Comparison of ENCODE assay signal across 16 mouse cellular contexts in the genomic region with DNA sequence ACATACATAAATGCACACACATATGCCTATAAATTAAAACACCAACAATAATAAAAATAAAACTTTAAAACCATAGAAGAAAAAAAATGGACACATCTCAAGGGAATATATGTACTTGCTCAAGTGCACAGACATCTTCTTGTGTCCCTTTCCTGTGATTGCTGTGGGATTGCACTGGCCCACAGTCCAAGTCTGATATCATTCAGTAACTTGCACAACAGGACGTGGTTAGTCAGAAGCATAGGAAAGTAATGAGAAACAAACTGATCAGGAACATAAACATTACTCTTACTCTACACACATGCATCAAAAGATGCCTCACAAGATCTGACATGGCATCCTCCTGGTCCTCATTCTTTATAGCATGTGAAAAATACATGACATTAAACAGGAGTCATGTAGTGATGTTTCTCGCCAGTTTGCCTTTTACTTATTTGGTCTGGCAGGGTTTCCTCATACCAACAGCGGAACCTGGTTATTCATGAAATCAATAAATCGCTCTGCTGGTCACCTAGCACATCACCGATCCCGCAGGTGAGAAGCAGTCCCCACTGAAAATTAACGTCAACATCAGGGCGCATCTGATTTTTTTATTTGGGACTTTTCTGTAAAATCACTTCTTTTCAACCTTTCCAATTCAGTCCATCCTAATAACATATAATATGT. TPM values are rescaled to one million over a fixed set of nuclear protein-coding genes. Genes with fewer than 3 reads are reported as not detected.
"Had no signal": no experiment of that assay in that cellular context is flagged by ENCODE, and none has a peak within 500 bp of the region (broad histone marks: within the 10 kb centered on the region; RNA-seq: fewer than 3 reads in every experiment).

No protein-coding gene starts in this region.

- DNase-seq: retina, postnatal 1 day; right cerebral cortex, adult 18-20 months; right cerebral cortex, postnatal 14 days; right cerebral cortex, postnatal 25 days; right cerebral cortex, postnatal 4 days; spleen, adult 18-20 months; thymus, adult 18-20 months; thymus, adult 2 months; thymus, postnatal 14 days; thymus, postnatal 25 days; thymus, postnatal 36 days; thymus, postnatal 4 days had no signal

- H3K36me3 ChIP-seq: neural tube, embryonic 15.5 days; stomach, embryonic 15.5 days had no signal

- H3K27ac ChIP-seq: neural tube, embryonic 15.5 days; stomach, embryonic 15.5 days; stomach, postnatal 0 days had no signal

- H3K9me3 ChIP-seq: neural tube, embryonic 15.5 days; stomach, embryonic 15.5 days had no signal

- H3K4me2 ChIP-seq: neural tube, embryonic 15.5 days; stomach, embryonic 15.5 days had no signal

- H3K4me3 ChIP-seq: neural tube, embryonic 15.5 days; stomach, embryonic 15.5 days had no signal

- H3K9ac ChIP-seq: neural tube, embryonic 15.5 days; stomach, embryonic 15.5 days had no signal

- H3K4me1 ChIP-seq: neural tube, embryonic 15.5 days; stomach, embryonic 15.5 days had no signal

- H3K27me3 ChIP-seq: neural tube, embryonic 15.5 days; stomach, embryonic 15.5 days had no signal

RNA-seq across cellular contexts. Expression of gene Nrn1, which starts 54.1 kb away (rescaled TPM):
- total RNA-seq: neutrophil, adult 5-6 weeks had no signal
